In the genomic region with DNA sequence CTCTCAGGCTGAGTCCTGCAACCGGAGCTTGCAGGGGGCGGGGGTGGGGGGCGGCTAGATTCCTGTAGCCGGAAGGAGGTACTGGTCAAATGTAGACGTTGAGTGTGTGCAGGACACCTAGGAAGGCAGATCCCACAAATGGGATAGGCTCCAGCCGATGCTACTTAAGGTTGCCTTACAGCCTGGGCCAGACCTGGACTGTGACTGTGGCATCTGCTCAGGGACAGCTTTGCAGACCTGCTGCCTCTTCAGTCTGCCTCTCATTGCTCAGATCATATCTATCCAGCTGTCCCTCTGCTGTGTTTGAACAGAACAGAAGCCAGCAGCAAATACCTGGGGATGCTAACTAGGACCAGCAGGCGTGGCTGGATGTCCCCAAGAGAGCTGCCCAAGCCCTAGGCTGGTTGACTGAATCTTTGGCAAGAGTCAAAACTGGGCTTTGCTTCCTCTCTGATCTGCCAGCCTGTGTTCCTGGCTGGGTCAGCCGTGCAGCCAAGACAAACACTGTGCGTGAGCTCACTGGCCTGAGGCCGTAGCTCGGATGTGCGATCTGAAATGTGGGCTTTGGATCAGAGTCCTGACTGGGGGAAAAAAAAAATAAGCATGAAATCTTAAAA, we compare ENCODE assay signal across 8 mouse cellular contexts. TPM values are rescaled to one million over a fixed set of nuclear protein-coding genes. Genes with fewer than 3 reads are reported as not detected.
DNase-seq lines count a peak whose midpoint lies in the region; ATAC-seq and TF ChIP-seq lines count a peak whose summit lies in the region.

No protein-coding gene starts in this region.

- peak overlapping the region; percentile 16; the same call in 1 of the 2 replicates for H3K9ac ChIP-seq in forebrain, embryonic 11.5 days (ENCODE audit: low read length)
- H3K9ac ChIP-seq in forebrain, embryonic 15.5 days (replicated peaks): no peak overlapping the region
- no peak overlapping the region for H3K9ac ChIP-seq in heart, embryonic 15.5 days
- no peak overlapping the region; the same call in 1 of the 2 replicates for H3K9ac ChIP-seq in liver, postnatal 0 days (replicated peaks)

- H3K36me3 ChIP-seq in forebrain, embryonic 11.5 days (ENCODE audit: control insufficient read depth, insufficient read depth, low read length): no peaks in the 10 kb centered on the region
- no peaks in the 10 kb centered on the region for H3K36me3 ChIP-seq in forebrain, embryonic 15.5 days
- H3K36me3 ChIP-seq in E14TG2a.4 (ENCODE audit: insufficient read depth, low read length): no peaks in the 10 kb centered on the region
- no peaks in the 10 kb centered on the region for H3K36me3 ChIP-seq in heart, embryonic 15.5 days
- H3K36me3 ChIP-seq in liver, postnatal 0 days (replicated peaks; ENCODE audit: insufficient read depth, low read length): no peaks in the 10 kb centered on the region
- H3K36me3 ChIP-seq in thymus, adult 2 months (ENCODE audit: control insufficient read depth, insufficient read depth, low read length): no peaks in the 10 kb centered on the region

- H3K27ac ChIP-seq in forebrain, embryonic 11.5 days (ENCODE audit: low read depth, low read length): no peak overlapping the region
- H3K27ac ChIP-seq in forebrain, embryonic 15.5 days (replicated peaks): no peak overlapping the region
- H3K27ac ChIP-seq in heart, embryonic 15.5 days: peak overlapping the region; percentile 60
- H3K27ac ChIP-seq in liver, postnatal 0 days (ENCODE audit: low read depth): peak overlapping the region; percentile 71
- no peak overlapping the region for H3K27ac ChIP-seq in thymus, adult 2 months (ENCODE audit: control insufficient read depth, insufficient read depth, low read length)

- WGBS in forebrain, embryonic 11.5 days: 51% methylated on average over 12 of the region's 12 CpGs
- WGBS in forebrain, embryonic 15.5 days: 57% methylated on average over 12 of the region's 12 CpGs
- 39% methylated on average over 12 of the region's 12 CpGs for WGBS in heart, embryonic 15.5 days
- WGBS in liver, postnatal 0 days (ENCODE audit: insufficient replicate concordance): 50% methylated on average over 12 of the region's 12 CpGs
- 82% methylated on average over 12 of the region's 12 CpGs for WGBS in thymus, adult 2 months

- DNase-seq in forebrain, embryonic 11.5 days (ENCODE audit: low spot score): no peak
- DNase-seq in cerebellum, postnatal 25 days: peak; percentile 74 to 77
- DNase-seq in liver, postnatal 0 days: peak; percentile 52
- DNase-seq in thymus, adult 2 months: no peak
- DNase-seq in thymus, postnatal 0 days (ENCODE audit: low spot score): no peak

- H3K9me3 ChIP-seq in forebrain, embryonic 11.5 days (ENCODE audit: control insufficient read depth, low read length): no peaks in the 10 kb centered on the region
- no peaks in the 10 kb centered on the region for H3K9me3 ChIP-seq in forebrain, embryonic 15.5 days
- no peaks in the 10 kb centered on the region for H3K9me3 ChIP-seq in E14TG2a.4 (ENCODE audit: low read length)
- no peaks in the 10 kb centered on the region for H3K9me3 ChIP-seq in heart, embryonic 15.5 days (replicated peaks)
- no peaks in the 10 kb centered on the region for H3K9me3 ChIP-seq in liver, postnatal 0 days (ENCODE audit: low read length)

- TF ChIP-seq CTCF in E14TG2a.4 (conservative IDR thresholded peaks at IDR 0.05; ENCODE audit: low read length): no peak
- TF ChIP-seq CTCF in liver, postnatal 0 days (IDR thresholded peaks at IDR 0.05; ENCODE audit: low read depth): no peak
- TF ChIP-seq CTCF in thymus, adult 2 months (IDR thresholded peaks at IDR 0.05; ENCODE audit: borderline replicate concordance, control insufficient read depth, extremely low read depth, insufficient read depth, low read length, poor library complexity): no peak

- H3K4me3 ChIP-seq in forebrain, embryonic 11.5 days (ENCODE audit: low read depth, low read length): no peak overlapping the region
- no peak overlapping the region for H3K4me3 ChIP-seq in forebrain, embryonic 15.5 days
- H3K4me3 ChIP-seq in E14TG2a.4 (replicated peaks; ENCODE audit: low read length): peak overlapping the region; percentile 72
- no peak overlapping the region for H3K4me3 ChIP-seq in heart, embryonic 15.5 days
- no peak overlapping the region for H3K4me3 ChIP-seq in liver, postnatal 0 days (ENCODE audit: low read depth, low read length)
- no peak overlapping the region for H3K4me3 ChIP-seq in thymus, adult 2 months (ENCODE audit: control insufficient read depth, insufficient read depth, low read length)

- H3K27me3 ChIP-seq in forebrain, embryonic 11.5 days (ENCODE audit: control insufficient read depth, insufficient read depth, low read length): no peaks in the 10 kb centered on the region; the same call in 1 of the 2 replicates
- H3K27me3 ChIP-seq in forebrain, embryonic 15.5 days: no peaks in the 10 kb centered on the region
- H3K27me3 ChIP-seq in E14TG2a.4 (ENCODE audit: insufficient read depth, low read length): no peaks in the 10 kb centered on the region; the same call in 1 of the 2 replicates
- H3K27me3 ChIP-seq in heart, embryonic 15.5 days: 0 out of 2 replicates have a peak, but pooled peaks cover 3% of the 10 kb centered on the region
- H3K27me3 ChIP-seq in liver, postnatal 0 days (ENCODE audit: insufficient read depth, low read length): no peaks in the 10 kb centered on the region
- no peaks in the 10 kb centered on the region for H3K27me3 ChIP-seq in thymus, adult 2 months (ENCODE audit: control insufficient read depth, insufficient read depth, low read length)

- H3K4me1 ChIP-seq in forebrain, embryonic 11.5 days (replicated peaks; ENCODE audit: control insufficient read depth, insufficient read depth, low read length): peaks cover 7% of the 10 kb centered on the region; the same call in 1 of the 2 replicates
- H3K4me1 ChIP-seq in forebrain, embryonic 15.5 days: peaks cover 13% of the 10 kb centered on the region
- peaks cover 74% of the 10 kb centered on the region for H3K4me1 ChIP-seq in E14TG2a.4 (replicated peaks; ENCODE audit: low read depth, low read length)
- H3K4me1 ChIP-seq in heart, embryonic 15.5 days (replicated peaks): peaks cover 34% of the 10 kb centered on the region
- peaks cover 14% of the 10 kb centered on the region; the same call in 1 of the 2 replicates for H3K4me1 ChIP-seq in liver, postnatal 0 days (ENCODE audit: insufficient read depth)
- no peaks in the 10 kb centered on the region for H3K4me1 ChIP-seq in thymus, adult 2 months (replicated peaks; ENCODE audit: control insufficient read depth, insufficient read depth, low read length)

- no peak overlapping the region for H3K4me2 ChIP-seq in forebrain, embryonic 11.5 days (ENCODE audit: low read depth, low read length, severe bottlenecking)
- no peak overlapping the region for H3K4me2 ChIP-seq in forebrain, embryonic 15.5 days (replicated peaks)
- H3K4me2 ChIP-seq in heart, embryonic 15.5 days: no peak overlapping the region
- no peak overlapping the region for H3K4me2 ChIP-seq in liver, postnatal 0 days (ENCODE audit: low read depth, low read length)

- no peak for TF ChIP-seq POLR2A in thymus, adult 2 months (IDR thresholded peaks at IDR 0.05; ENCODE audit: control insufficient read depth, extremely low read depth, insufficient read depth, low read length, poor library complexity)

- no peak for ATAC-seq in forebrain, embryonic 11.5 days (replicated peaks; ENCODE audit: low FRiP score)
- ATAC-seq in forebrain, embryonic 15.5 days (replicated peaks): no peak
- peak; percentile 47; the same call in 1 of the 2 replicates for ATAC-seq in heart, embryonic 15.5 days (replicated peaks; ENCODE audit: insufficient number of reproducible peaks, insufficient read depth, low FRiP score, low read depth)
- peak; percentile 79 for ATAC-seq in liver, postnatal 0 days

- TF ChIP-seq EP300 in liver, postnatal 0 days (IDR thresholded peaks at IDR 0.05; ENCODE audit: low read depth): no peak

RNA-seq across cellular contexts. Expression of a gene that starts 44.4 kb away (rescaled TPM):
- polyA plus RNA-seq in forebrain, embryonic 11.5 days (2014; fragmentation: Nextera tagmentation; extraction: Ambion mirVana): 70.2 and 75.9 TPM in 2 replicates
- 78.2 and 78.5 TPM in 2 replicates for polyA plus RNA-seq in forebrain, embryonic 15.5 days (2015; fragmentation: Nextera tagmentation; extraction: Ambion mirVana)
- polyA plus RNA-seq in heart, embryonic 15.5 days (2015; fragmentation: Nextera tagmentation; extraction: Ambion mirVana): 26.9 and 32.1 TPM in 2 replicates
- polyA plus RNA-seq in liver, postnatal 0 days (2015; fragmentation: Nextera tagmentation; extraction: Ambion mirVana): 30.4 and 36.3 TPM in 2 replicates
- 4.4 and 5.1 TPM in 2 replicates for polyA plus RNA-seq in thymus, adult 2 months (2012; rRNA removed)
- 23.4 and 23.5 TPM in 2 replicates for polyA plus RNA-seq in thymus, postnatal 0 days (2015; fragmentation: Nextera tagmentation; extraction: Ambion mirVana)

Comparison
In these comparisons a context has a peak if more than half of its experiments do, and no peak if none do; other contexts are left out.
1. ATAC-seq: peak in heart, embryonic 15.5 days (single experiment) and liver, postnatal 0 days (single experiment); none in forebrain, embryonic 11.5 days (single experiment) and forebrain, embryonic 15.5 days (single experiment).
2. DNase-seq: peak in cerebellum, postnatal 25 days (2 of 2) and liver, postnatal 0 days (single experiment); none in forebrain, embryonic 11.5 days (single experiment), thymus, adult 2 months (single experiment) and thymus, postnatal 0 days (single experiment).
3. H3K27ac ChIP-seq: peak in heart, embryonic 15.5 days (single experiment) and liver, postnatal 0 days (single experiment); none in forebrain, embryonic 11.5 days (single experiment), forebrain, embryonic 15.5 days (single experiment) and thymus, adult 2 months (single experiment).